Mouse (Mus musculus): ENCODE measurements around the gene Abca7.
"Not testable (repeated sequence)": the region's sequence is repeated elsewhere in the genome, so short reads cannot be mapped to it uniquely, and the experiment has no call there.

Gene Abca7

DNA sequence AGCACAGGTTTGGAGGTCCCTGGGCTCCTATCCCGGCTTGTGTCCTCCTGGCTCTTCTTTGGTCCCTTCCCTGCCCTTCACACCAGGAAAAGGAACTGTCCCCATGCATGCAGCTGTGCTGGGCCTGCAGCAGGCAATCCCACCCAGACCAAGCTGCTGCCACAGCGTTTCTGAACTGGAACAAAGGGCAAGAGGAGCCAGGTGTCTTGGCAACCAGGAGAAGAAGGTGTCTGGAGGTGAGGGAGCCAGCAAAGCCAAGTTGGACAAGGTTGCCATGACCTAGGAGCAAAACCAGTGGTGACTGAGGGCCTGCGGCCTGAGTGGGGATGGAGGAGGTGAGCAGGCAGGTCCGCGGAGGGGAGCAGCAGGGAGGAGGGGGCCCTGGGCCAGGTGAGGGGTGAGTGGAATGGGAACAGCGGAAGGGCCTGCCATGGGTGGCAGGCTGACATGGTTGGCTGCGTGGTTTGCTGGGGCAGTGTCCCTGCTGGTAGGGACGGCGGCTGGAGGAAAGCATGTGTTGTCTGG is 50.8 kb downstream of the Abca7 start, which contains the start of gene Gpx4:
Gene Gpx4 (plus strand): TSS at position 126 of the 525 bp plus-strand sequence.
- no peak for DNase-seq (ENCODE audit: low spot score)

DNA sequence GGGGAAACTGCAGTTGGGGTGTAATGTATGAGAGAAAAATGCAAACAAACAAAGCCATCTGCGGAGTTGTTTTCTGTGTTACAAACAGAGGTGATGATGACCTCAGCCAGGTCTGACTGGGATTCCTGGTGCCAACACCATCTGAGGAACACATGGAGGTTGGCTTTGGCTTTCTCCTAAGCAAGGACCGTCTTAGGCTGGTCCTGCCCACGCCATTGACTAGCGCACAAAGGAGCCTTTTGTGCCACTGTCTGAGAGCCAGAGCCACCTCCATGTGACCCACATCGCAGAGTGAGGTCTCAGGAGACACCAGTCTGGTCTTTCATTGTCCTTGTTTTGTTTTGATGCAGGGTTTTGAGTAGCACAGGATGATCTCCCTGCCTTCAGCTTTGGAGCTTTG is 52.1 kb downstream of the Abca7 start:
- DNase-seq (ENCODE audit: low spot score), result no peak

DNA sequence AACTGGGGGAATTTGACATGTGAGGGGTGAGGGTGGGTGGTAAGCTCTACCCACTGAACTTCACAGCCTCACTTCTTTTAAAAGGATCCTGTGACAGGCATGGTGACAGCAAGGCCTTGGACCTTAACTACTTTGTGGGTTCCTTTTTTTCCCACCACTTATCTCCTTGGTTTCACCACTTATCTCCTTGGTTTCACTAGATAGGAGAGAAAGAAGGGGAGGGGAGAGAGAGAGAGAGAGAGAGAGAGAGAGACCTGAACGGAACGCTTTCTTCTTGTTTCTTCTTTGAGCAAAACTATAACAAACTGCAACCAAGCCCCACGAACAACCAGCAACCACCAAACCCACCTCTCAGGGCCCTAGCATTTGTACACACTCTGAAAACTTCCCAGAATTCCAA is 52.5 kb downstream of the Abca7 start:
- DNase-seq (ENCODE audit: low spot score), result no peak

DNA sequence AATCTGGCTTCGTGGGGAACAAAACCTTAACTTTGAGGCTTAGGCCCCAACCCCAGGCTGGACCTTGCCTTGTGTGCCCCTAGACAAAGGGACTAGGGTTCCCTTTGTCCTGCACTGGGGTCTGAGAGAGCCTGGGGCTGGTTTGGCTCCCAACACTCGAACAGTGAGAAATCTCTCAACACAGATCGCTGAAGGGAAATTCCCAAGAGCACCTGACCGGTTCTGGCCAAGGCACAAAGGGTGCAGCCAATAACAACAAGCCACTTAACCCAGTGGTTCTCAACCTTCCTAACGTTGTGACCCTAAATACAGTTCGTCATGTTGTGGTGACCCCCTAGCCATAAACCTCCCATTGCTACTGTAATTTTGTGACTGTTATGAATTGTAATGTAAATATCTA is 54.0 kb downstream of the Abca7 start:
- DNase-seq (ENCODE audit: low spot score), result no peak

DNA sequence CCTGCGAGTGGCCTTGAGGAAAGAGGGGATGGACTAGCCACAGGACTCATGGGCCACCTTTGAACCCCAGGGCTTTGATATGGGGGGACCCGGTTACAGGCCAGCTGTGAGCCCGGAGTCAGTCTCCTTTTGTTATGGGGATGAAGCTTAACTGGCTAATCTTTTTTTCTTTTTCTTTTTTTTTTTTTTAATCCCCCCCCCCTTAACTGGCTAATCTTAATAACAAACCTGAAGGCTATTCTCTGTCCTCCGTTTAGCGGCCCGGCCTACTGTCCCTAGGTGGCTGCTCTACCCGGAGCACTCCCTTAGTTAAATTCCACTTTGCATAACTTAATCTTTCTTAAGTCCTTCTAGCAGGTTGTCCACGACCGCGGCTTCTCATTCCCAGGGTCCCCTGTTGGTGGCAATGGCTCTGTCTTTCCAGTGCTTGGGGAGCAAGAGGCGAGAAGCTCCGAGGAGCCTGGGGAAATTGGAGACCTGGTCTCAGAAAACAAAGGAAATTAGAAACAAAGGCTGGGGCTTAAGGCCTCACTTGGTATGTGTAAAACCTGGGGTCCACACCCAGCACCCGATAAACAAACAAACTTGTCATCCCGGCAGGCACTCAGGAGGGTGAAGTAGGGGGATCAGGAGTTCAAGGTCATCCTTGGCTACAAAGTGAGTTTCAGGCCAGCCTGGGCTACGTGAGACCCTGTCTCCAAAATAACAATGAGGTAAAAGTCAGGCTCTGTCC is 54.8 kb downstream of the Abca7 start:
- DNase-seq (ENCODE audit: low spot score), result no peak

DNA sequence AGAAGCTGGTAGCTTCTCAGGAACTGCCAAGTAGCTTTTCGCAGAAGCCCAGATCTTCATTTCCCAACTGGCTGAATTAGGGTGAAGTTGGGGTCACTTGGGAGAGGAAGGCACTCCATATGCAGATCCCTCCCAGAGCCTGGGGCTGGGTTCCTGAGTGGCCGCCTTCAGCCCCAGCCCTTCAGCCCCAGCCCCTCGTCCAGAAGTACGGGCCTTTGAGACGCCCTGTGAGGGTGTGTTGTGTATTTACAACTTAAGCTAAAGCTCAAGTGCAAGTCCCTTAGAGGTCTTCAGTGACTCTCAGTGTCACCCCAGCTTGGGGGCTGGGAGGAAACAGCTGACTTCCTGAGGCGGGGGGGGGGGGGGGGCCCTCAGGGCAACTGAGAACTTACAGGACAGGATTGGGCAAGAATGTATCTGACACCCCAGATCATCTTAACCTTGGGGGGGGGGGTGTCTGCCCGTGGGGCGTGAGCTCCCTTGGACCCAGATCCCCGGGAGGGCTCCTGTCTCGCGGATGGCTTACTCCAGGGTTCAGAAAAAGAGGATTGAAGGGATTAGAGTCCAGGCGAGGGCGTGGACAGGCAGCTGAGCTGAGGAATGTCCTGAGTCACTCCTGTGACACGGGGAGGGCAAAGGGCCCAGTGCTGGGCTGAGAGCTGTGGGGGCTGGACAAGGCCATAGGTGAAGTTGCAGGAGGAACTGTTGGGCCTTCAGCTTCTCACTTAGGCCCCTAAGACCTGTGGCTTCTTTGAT is 55.5 kb downstream of the Abca7 start:
- peak; percentile 71 for DNase-seq (ENCODE audit: low spot score)

DNA sequence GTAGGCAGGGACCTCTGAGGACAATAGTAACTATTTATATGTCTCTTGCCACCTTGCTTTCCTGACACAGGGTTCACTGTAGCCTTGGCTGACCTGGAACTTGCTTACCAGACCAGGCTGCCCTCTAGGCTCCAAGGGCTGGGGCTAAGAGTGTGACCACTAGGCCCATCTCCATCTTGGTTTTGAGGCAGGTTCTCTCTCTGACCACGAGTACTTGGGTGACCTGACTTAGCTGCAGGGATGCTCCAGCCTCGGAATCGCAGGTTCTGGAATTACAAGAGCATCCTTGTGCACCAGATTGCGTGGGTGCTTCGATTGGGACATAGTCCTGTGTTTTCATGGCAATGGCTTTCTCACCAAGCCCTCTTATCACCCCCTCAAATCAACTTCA is 56.1 kb downstream of the Abca7 start:
- DNase-seq (ENCODE audit: low spot score), result no peak

DNA sequence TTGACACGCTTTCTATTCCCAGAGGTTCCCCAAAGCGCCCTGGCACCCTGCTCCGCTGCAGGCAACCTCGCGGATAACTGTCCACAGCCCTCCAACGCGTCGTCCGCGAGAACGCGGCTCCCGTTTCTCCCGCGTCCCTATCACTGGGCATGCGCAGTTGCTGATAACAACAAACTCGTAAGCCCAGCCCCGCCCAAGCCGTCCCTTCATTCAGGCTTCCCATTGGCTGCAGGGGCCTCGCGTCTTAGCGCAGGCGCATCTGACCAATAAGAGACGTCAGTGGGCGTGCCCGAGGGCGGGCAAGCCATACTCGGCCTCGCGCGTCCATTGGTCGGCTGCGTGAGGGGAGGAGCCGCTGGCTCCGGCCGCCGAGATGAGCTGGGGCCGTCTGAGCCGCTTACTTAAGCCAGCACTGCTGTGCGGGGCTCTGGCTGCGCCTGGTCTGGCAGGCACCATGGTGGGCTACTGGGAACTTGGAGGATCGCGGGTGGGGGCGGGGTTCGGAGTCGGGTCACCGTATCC is 57.0 kb downstream of the Abca7 start:
- DNase-seq (ENCODE audit: low spot score), result peak; percentile 100

DNA sequence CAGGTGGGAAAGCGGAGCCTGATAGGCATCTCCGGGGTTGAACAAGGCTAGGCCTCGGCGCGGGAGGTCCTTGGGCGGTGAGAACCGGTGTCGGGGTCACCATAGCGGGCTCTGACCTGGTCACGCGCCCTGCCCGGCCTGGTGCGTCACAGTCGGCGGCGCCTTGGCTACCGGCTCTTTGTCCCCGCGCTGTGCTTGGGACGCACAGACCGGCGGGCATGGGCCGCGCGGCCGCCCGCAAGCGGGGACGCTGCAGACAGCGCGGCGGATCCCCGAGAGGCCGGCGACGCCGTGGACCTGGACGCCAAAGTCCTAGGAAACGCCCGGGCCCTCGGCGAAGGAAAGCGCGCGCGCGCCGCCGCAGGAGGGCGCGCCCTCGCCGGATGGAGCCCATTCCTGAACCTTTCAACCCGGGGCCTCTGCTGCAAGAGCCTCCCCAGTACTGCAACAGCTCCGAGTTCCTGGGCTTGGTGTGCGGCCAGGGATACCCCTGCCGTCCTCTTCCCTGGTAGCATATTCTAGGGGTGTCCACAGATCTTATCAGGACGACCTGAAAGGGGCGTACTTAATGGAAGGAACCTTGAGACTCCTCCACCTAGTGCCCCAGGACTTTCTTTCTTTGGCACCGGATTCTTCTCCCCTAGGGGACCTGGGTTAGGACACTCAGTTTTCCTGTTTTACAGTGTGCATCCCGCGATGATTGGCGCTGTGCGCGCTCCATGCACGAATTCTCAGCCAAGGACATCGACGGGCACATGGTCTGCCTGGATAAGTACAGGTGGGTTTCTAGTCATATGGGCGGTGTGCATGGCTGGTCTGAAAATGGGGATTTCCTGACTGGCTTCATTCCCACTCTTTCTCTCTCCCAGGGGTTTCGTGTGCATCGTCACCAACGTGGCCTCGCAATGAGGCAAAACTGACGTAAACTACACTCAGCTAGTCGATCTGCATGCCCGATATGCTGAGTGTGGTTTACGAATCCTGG is 57.8 kb downstream of the Abca7 start:
- DNase-seq (ENCODE audit: low spot score), result peak; percentile 72

DNA sequence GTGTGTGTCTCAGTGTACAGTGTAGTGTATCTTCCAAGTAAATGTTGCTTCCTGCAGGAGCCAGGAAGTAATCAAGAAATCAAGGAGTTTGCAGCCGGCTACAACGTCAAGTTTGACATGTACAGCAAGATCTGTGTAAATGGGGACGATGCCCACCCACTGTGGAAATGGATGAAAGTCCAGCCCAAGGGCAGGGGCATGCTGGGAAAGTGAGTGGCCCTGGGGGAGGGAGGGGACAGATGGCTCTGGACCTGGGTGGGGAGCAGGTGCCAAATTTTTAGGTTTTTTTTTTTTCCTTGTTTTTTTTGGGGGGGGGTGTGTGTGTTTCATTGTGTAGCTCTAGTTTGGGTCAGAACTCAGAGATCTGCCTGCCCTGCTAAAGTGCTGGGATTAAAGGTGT is 58.6 kb downstream of the Abca7 start:
- not testable (repeated sequence) for DNase-seq (ENCODE audit: low spot score)

DNA sequence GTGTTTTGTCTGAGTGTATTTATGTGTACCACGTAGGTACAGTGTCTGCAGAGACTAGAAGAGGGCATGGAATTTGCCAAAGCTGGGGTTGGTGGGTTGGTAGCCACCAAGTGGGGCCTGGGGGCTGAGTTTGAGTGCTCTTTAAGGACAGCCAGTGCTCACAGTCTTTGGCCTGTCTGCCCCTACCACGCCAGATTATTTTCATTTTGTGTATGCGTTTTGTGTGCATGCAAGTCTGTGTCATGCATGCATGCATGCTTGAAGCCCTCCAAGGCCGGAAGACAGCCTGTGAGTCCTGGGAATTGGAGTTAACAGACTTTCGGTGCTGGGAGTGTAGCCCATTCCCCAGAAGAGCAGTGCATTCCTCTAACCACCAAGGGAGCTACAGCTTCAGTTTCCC is 59.1 kb downstream of the Abca7 start:
- DNase-seq (ENCODE audit: low spot score), result no peak

DNA sequence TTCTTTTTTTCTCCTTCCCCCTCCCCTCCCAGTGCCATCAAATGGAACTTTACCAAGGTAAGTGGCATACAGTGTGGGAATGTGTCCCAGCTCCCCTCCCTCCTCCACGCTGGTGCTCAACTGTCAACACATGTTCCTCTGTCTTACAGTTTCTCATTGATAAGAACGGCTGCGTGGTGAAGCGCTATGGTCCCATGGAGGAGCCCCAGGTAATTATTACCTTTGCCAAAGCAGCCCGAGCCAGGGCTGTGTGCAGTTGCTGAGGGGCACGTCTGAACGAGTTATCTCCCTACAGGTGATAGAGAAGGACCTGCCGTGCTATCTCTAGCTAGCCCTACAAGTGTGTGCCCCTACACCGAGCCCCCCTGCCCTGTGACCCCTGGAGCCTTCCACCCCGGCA is 59.6 kb downstream of the Abca7 start:
- no peak for DNase-seq (ENCODE audit: low spot score)

DNA sequence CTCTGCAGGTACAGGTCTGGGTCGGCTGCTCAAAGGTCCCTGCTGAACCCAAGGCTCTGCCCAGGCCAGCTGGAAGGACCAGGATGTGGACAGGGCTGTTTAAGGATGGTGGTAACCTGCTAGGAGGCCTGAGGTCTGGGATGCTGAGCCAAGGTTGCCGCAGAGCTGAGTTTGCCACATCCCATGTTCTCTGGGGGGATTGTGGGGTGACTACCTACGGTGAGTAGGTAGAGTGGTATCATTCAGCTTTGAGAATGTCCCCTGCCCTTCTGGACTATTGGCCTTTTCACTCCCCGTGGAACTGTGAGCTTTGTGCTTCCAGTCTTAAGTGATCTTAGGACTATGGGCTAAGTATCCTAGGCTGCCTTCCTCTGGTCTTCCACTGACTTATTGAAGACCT is 60.2 kb downstream of the Abca7 start:
- DNase-seq (ENCODE audit: low spot score), result no peak

DNA sequence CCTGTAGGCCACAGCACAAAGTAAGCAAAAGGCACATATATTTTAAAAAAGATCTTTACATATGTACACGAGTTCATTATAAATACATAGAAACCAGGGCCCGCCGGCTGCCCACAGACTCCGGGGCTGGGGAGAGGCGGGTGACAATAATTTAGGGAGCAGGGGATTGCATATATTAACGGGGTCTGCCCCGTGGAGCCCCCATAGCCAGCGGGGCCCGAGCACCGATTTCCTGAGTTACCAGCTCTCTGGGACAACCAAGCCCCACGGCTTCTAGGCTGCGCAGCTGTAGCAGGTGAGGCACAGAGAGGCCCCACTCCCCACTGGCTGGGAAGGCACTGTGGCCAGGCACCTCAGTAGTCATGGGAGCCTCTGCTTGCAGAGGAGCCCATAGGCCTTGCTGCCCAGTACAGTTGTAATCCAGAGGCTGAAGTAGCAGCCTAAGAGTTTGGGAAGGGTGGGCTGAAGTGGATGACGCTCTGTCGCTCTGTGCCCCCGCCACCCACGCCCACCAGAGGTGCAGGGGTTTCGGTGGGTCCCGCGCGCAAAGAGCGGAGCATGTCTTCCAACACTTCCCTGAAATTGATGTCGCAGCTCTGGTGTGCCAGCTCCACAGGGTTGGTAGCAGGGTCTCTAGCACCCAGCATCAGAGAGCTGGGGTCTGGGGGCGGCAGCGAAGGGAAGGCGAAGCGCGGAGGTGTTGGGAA is 60.8 kb downstream of the Abca7 start:
- DNase-seq (ENCODE audit: low spot score), result no peak

DNA sequence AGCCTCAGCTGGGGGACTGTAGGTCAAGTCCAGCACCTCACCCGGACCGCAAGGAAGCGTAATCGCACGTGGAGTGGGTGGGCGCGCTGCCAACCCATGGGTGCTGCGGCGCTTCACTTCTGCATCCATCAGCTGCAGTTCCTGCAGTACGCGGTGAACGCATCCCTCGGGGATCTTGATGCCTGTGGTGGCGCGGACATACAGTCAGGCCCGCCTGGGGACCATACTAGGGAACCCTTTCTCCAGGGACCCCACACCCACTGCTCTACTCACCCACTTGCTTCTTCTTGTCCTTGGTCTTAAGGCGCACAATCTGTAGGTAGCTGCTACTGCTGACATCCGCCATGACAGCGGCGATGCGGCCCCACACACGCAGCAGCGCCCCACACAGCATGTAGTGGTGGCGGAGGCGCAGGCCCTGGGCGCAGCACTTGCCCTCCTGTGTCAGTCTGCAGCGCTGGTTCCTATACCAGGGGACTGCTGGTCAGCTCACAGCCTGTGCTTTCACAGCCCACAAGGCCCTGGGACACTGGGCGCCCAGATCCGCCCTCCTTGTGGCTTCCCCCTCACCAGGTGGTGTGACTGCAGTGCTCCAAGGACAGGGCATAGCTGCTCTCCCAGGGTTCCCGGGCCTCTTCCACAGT is 61.5 kb downstream of the Abca7 start:
- no peak for DNase-seq (ENCODE audit: low spot score)

DNA sequence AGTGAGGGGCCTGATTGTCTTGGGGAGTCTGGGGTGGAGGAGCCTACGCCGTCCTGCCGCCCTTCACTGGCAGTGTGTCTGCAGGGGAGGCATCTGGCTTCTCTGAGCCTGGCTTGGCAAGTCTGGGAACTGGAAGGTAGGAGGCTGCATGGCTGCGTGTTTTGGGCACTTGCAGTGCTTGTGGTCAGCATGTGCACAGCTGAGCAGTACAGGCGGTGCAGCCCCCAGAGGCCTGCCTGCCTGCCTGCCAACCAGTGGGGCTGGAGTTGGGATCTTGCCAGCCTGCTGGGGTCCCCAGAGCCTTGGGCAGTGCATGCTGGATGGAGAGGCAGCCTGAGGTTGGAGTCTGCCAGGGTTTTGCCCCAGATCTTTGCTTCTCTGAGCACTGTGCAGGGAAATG is 66.8 kb downstream of the Abca7 start:
- DNase-seq (ENCODE audit: low spot score), result no peak

DNA sequence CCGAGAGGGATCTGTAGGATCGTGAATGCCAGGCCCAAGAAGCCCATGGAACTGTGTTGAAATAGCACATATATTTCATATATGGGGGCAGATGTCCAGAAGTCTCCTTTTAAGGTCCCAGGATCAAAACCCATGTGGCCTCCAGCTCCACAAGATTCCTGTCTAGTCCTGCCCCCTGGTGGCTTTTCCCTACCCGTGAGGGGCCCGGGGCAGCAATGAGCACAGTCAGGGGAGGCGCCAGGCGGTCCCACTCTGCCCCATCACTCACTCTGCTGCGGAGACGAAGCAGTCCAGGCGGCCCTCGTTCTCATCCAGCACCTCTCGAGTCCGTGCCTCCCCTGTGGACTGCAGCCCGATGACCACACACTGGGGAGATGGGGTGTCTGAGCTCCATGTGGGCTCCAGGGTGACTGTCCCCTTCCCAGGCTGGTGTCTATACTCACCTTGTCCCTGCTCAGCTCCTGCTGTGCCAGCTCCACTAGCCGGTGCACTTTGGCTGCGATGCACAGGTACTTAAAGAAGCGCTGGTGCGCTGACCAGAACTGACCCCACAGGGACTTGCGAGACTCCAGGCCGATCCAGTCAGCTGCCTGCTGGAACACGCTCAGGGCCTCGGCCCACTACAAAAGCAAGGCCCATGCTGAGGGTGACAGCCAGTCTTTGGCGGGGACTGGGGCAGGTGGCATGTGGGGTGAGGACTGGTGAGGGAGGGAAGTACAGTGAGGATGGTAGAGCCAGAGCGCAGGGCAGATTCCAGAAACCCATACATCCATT is 67.8 kb downstream of the Abca7 start:
- no peak for DNase-seq (ENCODE audit: low spot score)
